Mouse (Mus musculus) intestine, embryonic 16.5 days (tissue): Measurements from ENCODE around the gene Apol7a. TPM values are rescaled to one million over a fixed set of nuclear protein-coding genes. Genes with fewer than 3 reads are reported as not detected.

Experiments used
- ATAC-seq: fragments of 200-750 bp; cut with Nextera tagmentation; 2 replicates; pipeline ENCODE4 v1.8.0; 2017; ENCODE audit warnings: moderate TSS enrichment, moderate library complexity
- H3K27ac ChIP-seq: fragments of 300-500 bp; sonication (generic); 2 replicates; pipeline ENCODE4 v1.5.1; 2014; ENCODE audit warnings: mild to moderate bottlenecking, low read length
- H3K27me3 ChIP-seq: fragments of 300-500 bp; sonication (generic); replicated peaks from 2 replicates; pipeline ENCODE4 v1.6.1; 2014; ENCODE audit warnings: low read length, control low read depth, mixed read lengths; ENCODE audit not compliant: control insufficient read depth, insufficient read depth
- H3K36me3 ChIP-seq: fragments of 300-500 bp; sonication (generic); 2 replicates; pipeline ENCODE4 v1.6.1; 2014; ENCODE audit warnings: low read length, control low read depth; ENCODE audit not compliant: control insufficient read depth, insufficient read depth
- H3K4me1 ChIP-seq: fragments of 300-500 bp; sonication (generic); 2 replicates; pipeline ENCODE4 v1.6.1; 2014; ENCODE audit warnings: low read length, control low read depth, mixed read lengths; ENCODE audit not compliant: control insufficient read depth, insufficient read depth
- H3K4me2 ChIP-seq: fragments of 300-500 bp; sonication (generic); 2 replicates; pipeline ENCODE4 v1.6.1; 2014; ENCODE audit warnings: low read depth, low read length, control low read depth
- H3K4me3 ChIP-seq: fragments of 300-500 bp; sonication (generic); 2 replicates; pipeline ENCODE4 v1.5.1; 2014; ENCODE audit warnings: mild to moderate bottlenecking, low read length
- H3K9ac ChIP-seq: fragments of 300-500 bp; sonication (generic); 2 replicates; pipeline ENCODE4 v1.6.1; 2014; ENCODE audit warnings: low read depth, low read length
- H3K9me3 ChIP-seq: fragments of 300-500 bp; sonication (generic); 2 replicates; pipeline ENCODE4 v1.6.1; 2016; ENCODE audit warnings: low read length, control low read depth; ENCODE audit not compliant: control insufficient read depth
- WGBS: fragments of 180-500 bp; shearing (Covaris S2); extraction: QIAGEN DNeasy Blood & Tissue Kit; methylation state at CpG from one replicate; pipeline ENCODE4 v1.1.7; 2014; 5-methylcytosine and 5-hydroxymethylcytosine counted together
- polyA plus RNA-seq: library from polyadenylated mRNA; unstranded; fragments of >200 nt; fragmentation: Nextera tagmentation; extraction: Ambion mirVana; gene quantifications from 2 replicates; pipeline ENCODE4 v1.2.1, GENCODE M21; 2015

Apol7a gene
- polyA plus RNA-seq, 1 experiment from 2014 or later: 12.5 TPM

GRCm38 (mm10) chr15:77356248-77356810 lies 42.6 kb downstream of the Apol7a start:
- peak overlapping the region; percentile 2; the same call in 1 of the 2 replicates for H3K9ac ChIP-seq
- no peaks in the 10 kb centered on the region for H3K36me3 ChIP-seq
- H3K4me1 ChIP-seq: peaks cover 29% of the 10 kb centered on the region
- H3K4me2 ChIP-seq: peak overlapping the region; percentile 30
- H3K9me3 ChIP-seq: no peaks in the 10 kb centered on the region
- no peaks in the 10 kb centered on the region for H3K27me3 ChIP-seq
- WGBS: 24% methylated on average over 11 of the region's 11 CpGs
- no peak overlapping the region for H3K27ac ChIP-seq
- H3K4me3 ChIP-seq: no peak overlapping the region
- ATAC-seq: no peak

DNA sequence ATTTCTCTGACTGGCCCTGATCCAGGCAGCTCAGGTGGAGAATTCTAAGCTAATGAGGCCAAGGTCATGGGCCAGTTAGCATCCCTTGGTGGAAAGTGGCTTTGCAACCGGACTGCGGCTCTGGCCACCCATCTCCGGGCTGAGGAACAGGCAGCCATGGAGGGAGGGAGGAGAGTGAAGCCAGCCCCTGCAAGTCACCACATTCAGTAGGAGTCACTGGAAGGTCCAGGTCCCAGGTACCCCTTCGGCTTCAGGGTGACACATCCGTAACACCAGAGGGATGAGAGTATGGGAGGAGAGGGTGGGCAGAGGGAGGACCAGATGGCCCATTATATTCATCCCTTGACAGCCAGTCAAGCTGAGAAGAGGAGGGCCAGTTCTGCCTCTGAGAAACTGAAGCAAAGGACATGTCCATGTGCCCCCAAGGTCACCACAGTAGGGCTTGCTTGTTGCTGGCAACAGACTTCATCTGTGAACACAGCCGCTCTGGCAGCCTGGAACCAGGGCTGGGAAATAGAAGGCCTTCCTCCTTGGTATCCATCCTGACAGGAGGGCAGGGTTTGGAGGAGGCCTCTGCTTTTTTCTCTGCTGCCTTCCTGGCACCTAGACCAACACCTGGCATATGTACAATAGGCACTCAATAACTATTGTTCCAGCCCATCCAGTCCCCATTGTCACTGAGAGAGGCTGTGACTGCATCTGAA lies 43.9 kb downstream of the Apol7a start:
- H3K4me3 ChIP-seq: no peak overlapping the region
- H3K4me2 ChIP-seq: no peak overlapping the region
- no peaks in the 10 kb centered on the region for H3K36me3 ChIP-seq
- ATAC-seq: no peak
- H3K27ac ChIP-seq: no peak overlapping the region
- 87% methylated on average over 6 of the region's 6 CpGs for WGBS
- H3K4me1 ChIP-seq: peaks cover 29% of the 10 kb centered on the region
- no peak overlapping the region for H3K9ac ChIP-seq
- H3K9me3 ChIP-seq: no peaks in the 10 kb centered on the region
- no peaks in the 10 kb centered on the region for H3K27me3 ChIP-seq

DNA sequence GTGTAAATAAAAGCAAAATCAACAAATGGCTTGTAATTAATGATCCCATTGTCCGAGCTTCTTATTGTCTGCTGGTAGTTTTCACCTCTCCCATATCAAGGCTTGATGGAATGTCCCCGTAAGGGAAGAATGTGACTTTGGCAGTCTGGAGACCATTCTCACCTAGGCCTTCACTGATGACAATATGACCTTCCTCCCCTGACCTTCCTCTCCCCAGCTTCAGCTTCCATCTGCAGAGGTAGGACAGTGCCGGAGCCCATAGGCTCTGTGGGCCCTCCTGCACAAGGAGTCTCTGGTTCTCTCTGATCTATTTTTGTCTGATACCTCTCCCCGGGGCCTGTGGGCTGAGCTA lies 44.4 kb downstream of the Apol7a start:
- H3K27me3 ChIP-seq: no peaks in the 10 kb centered on the region
- no peak overlapping the region for H3K9ac ChIP-seq
- H3K27ac ChIP-seq: no peak overlapping the region
- ATAC-seq: no peak
- 61% methylated on average over 4 of the region's 4 CpGs for WGBS
- no peak overlapping the region for H3K4me2 ChIP-seq
- H3K4me1 ChIP-seq: peaks cover 24% of the 10 kb centered on the region
- no peaks in the 10 kb centered on the region for H3K36me3 ChIP-seq
- H3K4me3 ChIP-seq: no peak overlapping the region
- H3K9me3 ChIP-seq: no peaks in the 10 kb centered on the region

- no peaks in the 10 kb centered on the region for H3K9me3 ChIP-seq
- 30% methylated on average over 4 of the region's 4 CpGs for WGBS
- H3K27ac ChIP-seq: no peak overlapping the region
- no peak overlapping the region for H3K4me3 ChIP-seq
- H3K9ac ChIP-seq: 0 out of 2 replicates have a peak overlapping the region, but pooled peaks have one; percentile 29
- ATAC-seq: no peak
- no peaks in the 10 kb centered on the region for H3K27me3 ChIP-seq
- peaks cover 16% of the 10 kb centered on the region for H3K4me1 ChIP-seq
- no peak overlapping the region for H3K4me2 ChIP-seq
- no peaks in the 10 kb centered on the region for H3K36me3 ChIP-seq
These were observed 45.1 kb downstream of the Apol7a start for GRCm38 (mm10) chr15:77353764-77354163.

GRCm38 (mm10) chr15:77352863-77353262 lies 46.0 kb downstream of the Apol7a start:
- ATAC-seq: no peak
- WGBS: 59% methylated on average over 7 of the region's 7 CpGs
- H3K27me3 ChIP-seq: no peaks in the 10 kb centered on the region

DNA sequence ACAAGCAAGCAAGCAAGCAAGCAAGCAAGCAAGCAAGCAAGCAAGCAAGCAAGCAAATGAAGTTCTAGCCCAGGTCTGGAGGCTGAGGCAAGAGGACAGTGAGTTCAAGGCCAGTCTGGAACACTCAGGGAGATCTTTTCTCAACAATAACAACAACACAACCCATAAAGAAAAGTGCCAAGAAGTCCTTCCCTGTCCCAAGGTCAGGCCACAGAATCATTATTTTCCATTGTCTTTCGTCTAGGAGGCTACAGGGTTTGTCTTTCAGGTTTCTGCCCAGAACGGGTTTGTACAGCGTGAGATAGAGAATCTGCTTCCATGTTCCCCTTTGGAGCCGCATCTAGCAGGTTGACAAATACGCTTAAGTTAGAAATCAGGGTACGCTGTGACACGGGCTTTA lies 48.8 kb downstream of the Apol7a start:
- Histone ChIP-seq H3K27ac (no peak overlapping the region), H3K9ac (no peak overlapping the region), H3K4me3 (no peak overlapping the region), H3K4me1 (peaks cover 8% of the 10 kb centered on the region), H3K4me2 (no peak overlapping the region), H3K27me3 (no peaks in the 10 kb centered on the region), H3K9me3 (no peaks in the 10 kb centered on the region), H3K36me3 (no peaks in the 10 kb centered on the region)
- ATAC-seq: no peak
- 84% methylated on average over 7 of the region's 7 CpGs for WGBS

More at GRCm38 (mm10) chr15:77352863-77353262, 46.0 kb downstream of the Apol7a start:
- Histone ChIP-seq H3K27ac (no peak overlapping the region), H3K4me3 (no peak overlapping the region), H3K4me2 (no peak overlapping the region), H3K36me3 (no peaks in the 10 kb centered on the region), H3K4me1 (peaks cover 16% of the 10 kb centered on the region), H3K9ac (no peak overlapping the region), H3K9me3 (no peaks in the 10 kb centered on the region)

DNA sequence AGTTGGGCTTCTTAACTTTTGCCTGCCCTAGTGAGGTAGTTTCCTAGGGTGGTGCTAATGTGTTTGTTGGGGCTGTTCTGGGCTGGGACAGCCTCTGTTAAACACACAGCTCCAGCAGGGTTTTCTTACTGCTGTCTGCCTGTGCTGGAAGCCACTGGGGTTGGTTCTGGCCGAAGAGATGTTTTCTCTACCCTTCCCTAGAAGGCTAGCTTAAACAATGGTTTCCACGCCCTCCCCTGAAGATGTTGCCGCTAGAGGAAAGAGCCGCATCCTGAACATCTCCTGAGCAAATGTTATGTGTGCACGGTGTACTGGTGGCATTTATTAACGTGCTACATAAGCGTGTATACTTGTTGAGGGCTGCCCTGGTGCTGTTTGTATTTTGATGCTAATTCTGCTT lies 50.8 kb downstream of the Apol7a start:
- no peak for ATAC-seq
- Histone ChIP-seq H3K4me3 (no peak overlapping the region), H3K9me3 (no peaks in the 10 kb centered on the region), H3K27ac (no peak overlapping the region), H3K36me3 (no peaks in the 10 kb centered on the region), H3K4me1 (peaks cover 20% of the 10 kb centered on the region), H3K4me2 (no peak overlapping the region), H3K27me3 (no peaks in the 10 kb centered on the region), H3K9ac (no peak overlapping the region)
- WGBS: 74% methylated on average over 7 of the region's 7 CpGs

GRCm38 (mm10) chr15:77344127-77345125 lies 54.5 kb downstream of the Apol7a start:
- Histone ChIP-seq H3K27me3 (no peaks in the 10 kb centered on the region), H3K4me2 (peak overlapping the region; percentile 52; the same call in 1 of the 2 replicates), H3K9ac (peak overlapping the region; percentile 47; the same call in 1 of the 2 replicates), H3K4me3 (peak overlapping the region; percentile 3; the same call in 1 of the 2 replicates), H3K9me3 (no peaks in the 10 kb centered on the region), H3K4me1 (peaks cover 23% of the 10 kb centered on the region), H3K36me3 (no peaks in the 10 kb centered on the region), H3K27ac (peak overlapping the region; percentile 79)
- peak; percentile 62 for ATAC-seq
- WGBS: 33% methylated on average over 17 of the region's 17 CpGs

DNA sequence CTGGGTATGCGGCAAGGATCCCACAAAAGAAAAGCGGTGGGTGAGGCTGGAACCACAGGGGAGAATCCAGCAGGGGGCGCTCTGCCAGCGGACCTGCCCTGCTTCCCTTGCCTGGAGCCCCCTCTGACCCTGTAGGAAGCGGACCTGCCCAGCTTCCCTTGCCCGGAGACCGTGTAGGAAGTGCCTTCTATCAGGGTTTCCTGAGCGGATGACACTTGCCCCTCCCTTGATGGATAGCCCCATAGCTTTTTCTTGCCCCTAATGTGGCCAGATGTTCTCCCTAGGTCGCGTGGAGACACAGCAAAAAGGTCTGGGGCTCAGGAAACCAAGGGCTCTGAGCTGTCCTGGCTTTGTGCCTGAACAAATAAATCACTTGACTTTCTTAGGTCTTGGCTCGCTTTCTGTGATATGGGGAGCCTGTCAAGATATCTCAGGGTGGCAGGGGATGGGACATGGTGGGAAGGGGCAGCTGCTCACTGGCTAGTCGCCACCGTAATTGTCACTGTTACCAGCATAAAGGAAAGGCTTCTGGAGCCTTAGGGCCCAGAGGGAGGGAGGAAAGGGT lies 55.3 kb downstream of the Apol7a start:
- Histone ChIP-seq H3K9me3 (no peaks in the 10 kb centered on the region), H3K4me3 (peak overlapping the region; percentile 25), H3K36me3 (no peaks in the 10 kb centered on the region), H3K4me2 (peak overlapping the region; percentile 52), H3K4me1 (peaks cover 28% of the 10 kb centered on the region), H3K27ac (peak overlapping the region; percentile 79), H3K27me3 (no peaks in the 10 kb centered on the region), H3K9ac (peak overlapping the region; percentile 47)
- peak; percentile 72 for ATAC-seq
- 10% methylated on average over 13 of the region's 13 CpGs for WGBS
